Mouse (Mus musculus): ENCODE data around the gene Ap2a1. TPM values are rescaled to one million over a fixed set of nuclear protein-coding genes. Genes with fewer than 3 reads are reported as not detected.
A peak's percentile ranks its signal among the peaks of the same experiment; 100 is the strongest.

Ap2a1 gene
- polyA plus RNA-seq, 1 experiment from 2014 or later = 63.7 TPM

DNA sequence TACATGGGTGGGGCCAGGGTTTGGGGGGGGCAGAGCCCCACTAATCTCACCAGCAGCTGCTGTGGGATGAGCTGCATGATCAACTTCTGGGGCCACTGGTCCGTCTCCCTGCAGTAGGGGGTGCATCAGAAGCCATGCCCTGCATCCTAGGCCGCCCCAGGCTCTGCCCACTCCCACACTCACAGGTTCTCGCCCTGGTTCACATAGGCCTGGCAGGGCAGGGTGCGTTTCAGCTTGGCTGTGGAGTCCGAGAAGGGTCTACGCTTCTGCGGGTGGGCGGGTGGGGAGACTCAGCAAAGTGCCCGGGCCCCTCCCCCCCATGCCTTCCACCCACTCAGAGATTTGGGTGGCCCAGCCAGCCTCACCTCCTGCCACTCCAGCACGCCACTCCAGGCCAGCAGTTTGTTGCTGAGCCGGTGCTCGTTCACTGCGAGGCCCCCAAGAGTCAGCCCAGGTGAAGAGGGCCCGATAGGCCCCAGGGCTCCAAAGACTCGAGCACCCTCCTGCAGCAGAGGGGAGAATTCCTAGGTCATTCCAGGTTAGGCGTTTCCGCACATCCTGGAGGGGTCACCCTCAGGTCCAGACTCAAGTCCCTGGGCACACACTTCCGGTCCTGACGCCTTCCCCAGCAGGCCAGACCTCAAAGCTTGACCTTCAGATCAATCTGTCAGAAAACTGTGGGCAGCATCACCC lies 62.1 kb downstream of the Ap2a1 start:
- peak overlapping the region; percentile 100 for H3K9ac ChIP-seq (ENCODE audit: low read length)
- peaks cover 35% of the 10 kb centered on the region for H3K36me3 ChIP-seq (ENCODE audit: control insufficient read depth, insufficient read depth, low read length)
- H3K27me3 ChIP-seq (ENCODE audit: control insufficient read depth, insufficient read depth, low read depth, low read length) = no peaks in the 10 kb centered on the region
- peak overlapping the region; percentile 70 for H3K27ac ChIP-seq (ENCODE audit: low read length)
- peak overlapping the region; percentile 96 for H3K4me3 ChIP-seq (ENCODE audit: low read length)
- H3K9me3 ChIP-seq (ENCODE audit: control insufficient read depth, low read length) = no peaks in the 10 kb centered on the region
- H3K4me2 ChIP-seq (ENCODE audit: low read depth, low read length) = peak overlapping the region; percentile 65
- 33% methylated on average over 19 of the region's 19 CpGs for WGBS
- peaks cover 47% of the 10 kb centered on the region for H3K4me1 ChIP-seq (replicated peaks; ENCODE audit: control insufficient read depth, insufficient read depth, low read length)
- no peak for ATAC-seq (ENCODE audit: low read depth)

DNA sequence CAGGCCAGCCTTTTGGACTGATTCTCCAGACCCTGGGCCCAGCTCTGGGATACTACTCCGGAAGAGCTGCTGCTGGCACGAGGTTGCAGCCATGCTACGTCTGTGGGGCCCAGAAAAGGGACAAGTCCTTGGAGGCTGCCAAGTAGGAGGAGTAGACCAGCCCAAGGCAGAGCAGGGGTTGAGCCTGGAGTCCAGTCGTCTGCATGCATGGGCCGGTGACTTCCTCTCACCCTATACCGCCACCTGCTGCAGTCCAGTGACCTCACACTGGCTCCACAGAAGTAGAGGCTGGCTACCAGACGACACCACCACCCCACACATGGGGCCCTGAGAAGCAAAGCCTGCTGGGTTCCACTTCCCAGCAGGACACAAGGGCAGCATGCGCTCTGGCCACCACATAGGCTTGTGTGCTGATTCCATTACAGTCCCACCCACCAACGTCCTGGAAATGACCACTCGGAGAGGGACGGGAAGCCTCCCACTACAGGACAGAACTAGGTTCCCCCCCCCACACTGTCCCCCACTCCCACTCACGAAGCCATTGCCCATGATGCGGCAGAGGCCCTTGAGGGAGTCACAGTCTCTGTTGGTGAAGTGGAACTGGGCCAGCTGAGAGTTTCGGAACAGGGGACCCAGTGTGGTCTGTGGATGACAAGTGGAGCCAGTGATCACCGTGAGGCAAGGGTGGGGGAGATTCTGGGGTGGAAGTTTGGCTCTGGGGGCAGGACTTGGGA lies 62.9 kb downstream of the Ap2a1 start:
- H3K4me2 ChIP-seq (ENCODE audit: low read depth, low read length) = peak overlapping the region; percentile 65
- H3K27me3 ChIP-seq (ENCODE audit: control insufficient read depth, insufficient read depth, low read depth, low read length) = no peaks in the 10 kb centered on the region
- peak overlapping the region; percentile 100 for H3K9ac ChIP-seq (ENCODE audit: low read length)
- peak; percentile 17 for ATAC-seq (ENCODE audit: low read depth)
- no peaks in the 10 kb centered on the region for H3K9me3 ChIP-seq (ENCODE audit: control insufficient read depth, low read length)
- peak overlapping the region; percentile 12 for H3K4me3 ChIP-seq (ENCODE audit: low read length)
- WGBS = 36% methylated on average over 15 of the region's 15 CpGs
- peaks cover 35% of the 10 kb centered on the region for H3K36me3 ChIP-seq (ENCODE audit: control insufficient read depth, insufficient read depth, low read length)
- peak overlapping the region; percentile 70 for H3K27ac ChIP-seq (ENCODE audit: low read length)
- peaks cover 47% of the 10 kb centered on the region for H3K4me1 ChIP-seq (replicated peaks; ENCODE audit: control insufficient read depth, insufficient read depth, low read length)

DNA sequence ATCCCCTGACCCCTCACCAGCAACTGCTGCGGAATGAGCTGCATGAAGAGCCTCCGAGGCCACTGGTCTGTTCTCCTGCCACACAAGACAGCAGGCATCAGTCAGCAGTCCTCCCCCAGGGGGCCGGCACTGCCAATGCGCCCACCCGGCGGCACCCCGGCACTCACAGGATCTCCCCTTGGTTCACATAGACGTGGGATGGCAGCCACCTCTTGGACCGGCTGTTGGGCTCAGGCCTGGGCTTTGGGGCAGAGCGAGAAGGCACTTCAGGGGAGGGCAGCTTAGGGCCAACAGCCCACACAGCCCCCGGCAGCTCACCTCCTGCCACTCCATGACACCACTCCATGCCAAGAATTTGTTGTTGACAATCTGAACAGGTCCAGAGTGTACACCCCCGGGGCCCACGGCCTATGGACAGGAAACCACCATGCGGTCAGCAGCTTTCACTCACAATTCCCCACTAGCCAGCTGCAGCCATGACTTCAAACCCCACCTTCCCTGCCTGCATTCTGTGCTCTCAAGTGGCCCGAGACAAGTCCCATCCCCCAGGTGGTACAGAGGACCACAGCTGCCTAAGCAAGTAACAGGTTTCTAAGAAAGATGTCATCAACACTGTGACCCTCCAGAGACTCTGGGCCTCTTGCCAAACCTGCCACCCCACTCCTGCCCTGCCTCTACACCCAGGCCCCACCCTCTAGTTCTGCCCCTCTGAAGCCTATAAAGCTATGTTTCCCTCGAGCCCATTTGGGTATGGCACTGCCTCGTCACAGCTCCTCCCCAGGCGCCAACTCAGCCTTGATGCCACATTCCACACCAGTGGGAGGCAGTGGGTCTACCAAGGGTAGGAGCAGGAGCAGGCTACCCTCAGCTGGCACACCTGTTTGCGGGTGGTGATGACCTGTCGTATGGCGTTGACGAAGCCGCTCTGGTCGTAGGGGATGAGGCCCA lies 64.4 kb downstream of the Ap2a1 start:
- no peaks in the 10 kb centered on the region for H3K27me3 ChIP-seq (ENCODE audit: control insufficient read depth, insufficient read depth, low read depth, low read length)
- no peaks in the 10 kb centered on the region for H3K9me3 ChIP-seq (ENCODE audit: control insufficient read depth, low read length)
- H3K4me1 ChIP-seq (replicated peaks; ENCODE audit: control insufficient read depth, insufficient read depth, low read length) = peaks cover 46% of the 10 kb centered on the region
- peaks cover 35% of the 10 kb centered on the region for H3K36me3 ChIP-seq (ENCODE audit: control insufficient read depth, insufficient read depth, low read length)
- WGBS = 69% methylated on average over 24 of the region's 24 CpGs
- no peak for ATAC-seq (ENCODE audit: low read depth)
- no peak overlapping the region for H3K4me2 ChIP-seq (ENCODE audit: low read depth, low read length)
- no peak overlapping the region for H3K9ac ChIP-seq (ENCODE audit: low read length)
- H3K27ac ChIP-seq (ENCODE audit: low read length) = peak overlapping the region; percentile 38
- no peak overlapping the region for H3K4me3 ChIP-seq (ENCODE audit: low read length)

- Histone ChIP-seq H3K36me3 (ENCODE audit: control insufficient read depth, insufficient read depth, low read length) (peaks cover 35% of the 10 kb centered on the region), H3K27ac (ENCODE audit: low read length) (no peak overlapping the region), H3K27me3 (ENCODE audit: control insufficient read depth, insufficient read depth, low read depth, low read length) (no peaks in the 10 kb centered on the region), H3K4me2 (ENCODE audit: low read depth, low read length) (no peak overlapping the region), H3K4me1 (replicated peaks; ENCODE audit: control insufficient read depth, insufficient read depth, low read length) (peaks cover 46% of the 10 kb centered on the region), H3K9ac (ENCODE audit: low read length) (no peak overlapping the region), H3K4me3 (ENCODE audit: low read length) (no peak overlapping the region), H3K9me3 (ENCODE audit: control insufficient read depth, low read length) (no peaks in the 10 kb centered on the region)
- WGBS = 77% methylated on average over 11 of the region's 11 CpGs
- no peak for ATAC-seq (ENCODE audit: low read depth)
Measured at GRCm38 (mm10) chr7:44863982-44864494, 65.3 kb downstream of the Ap2a1 start.

DNA sequence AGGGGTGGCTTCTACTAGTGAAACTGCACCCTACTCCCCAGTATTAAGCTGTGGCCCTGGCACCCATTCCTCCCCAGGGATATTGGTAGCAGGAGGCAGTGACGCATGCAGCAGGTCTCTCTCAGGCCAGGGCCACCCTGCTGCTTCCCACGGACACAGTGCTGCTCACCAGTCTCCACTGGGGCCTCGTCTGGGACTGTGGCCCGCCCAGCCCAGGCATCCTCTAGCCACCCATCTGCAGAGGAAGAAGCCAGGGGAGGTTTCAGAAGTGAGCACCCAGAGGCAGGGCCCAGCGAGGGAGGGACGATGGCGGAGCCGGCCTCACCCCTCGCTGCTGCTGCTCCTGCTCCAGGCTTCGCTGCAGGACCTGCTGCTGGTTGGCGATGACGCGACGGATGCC lies 66.1 kb downstream of the Ap2a1 start:
- H3K36me3 ChIP-seq (ENCODE audit: control insufficient read depth, insufficient read depth, low read length) = peaks cover 35% of the 10 kb centered on the region
- no peaks in the 10 kb centered on the region for H3K27me3 ChIP-seq (ENCODE audit: control insufficient read depth, insufficient read depth, low read depth, low read length)
- WGBS = 88% methylated on average over 14 of the region's 14 CpGs
- H3K9ac ChIP-seq (ENCODE audit: low read length) = no peak overlapping the region
- no peak overlapping the region for H3K4me3 ChIP-seq (ENCODE audit: low read length)
- H3K4me2 ChIP-seq (ENCODE audit: low read depth, low read length) = no peak overlapping the region
- ATAC-seq (ENCODE audit: low read depth) = no peak
- no peak overlapping the region for H3K27ac ChIP-seq (ENCODE audit: low read length)
- no peaks in the 10 kb centered on the region for H3K9me3 ChIP-seq (ENCODE audit: control insufficient read depth, low read length)
- H3K4me1 ChIP-seq (replicated peaks; ENCODE audit: control insufficient read depth, insufficient read depth, low read length) = peaks cover 46% of the 10 kb centered on the region

- Histone ChIP-seq H3K4me1 (replicated peaks; ENCODE audit: control insufficient read depth, insufficient read depth, low read length) (peaks cover 44% of the 10 kb centered on the region), H3K27ac (ENCODE audit: low read length) (no peak overlapping the region), H3K27me3 (ENCODE audit: control insufficient read depth, insufficient read depth, low read depth, low read length) (no peaks in the 10 kb centered on the region), H3K36me3 (ENCODE audit: control insufficient read depth, insufficient read depth, low read length) (peaks cover 35% of the 10 kb centered on the region), H3K9me3 (ENCODE audit: control insufficient read depth, low read length) (no peaks in the 10 kb centered on the region), H3K4me3 (ENCODE audit: low read length) (no peak overlapping the region), H3K9ac (ENCODE audit: low read length) (no peak overlapping the region), H3K4me2 (ENCODE audit: low read depth, low read length) (no peak overlapping the region)
- WGBS = 47% methylated on average over 8 of the region's 8 CpGs
- no peak for ATAC-seq (ENCODE audit: low read depth)
Measured at GRCm38 (mm10) chr7:44862434-44862833, 66.9 kb downstream of the Ap2a1 start.

- Histone ChIP-seq H3K27me3 (ENCODE audit: control insufficient read depth, insufficient read depth, low read depth, low read length) (no peaks in the 10 kb centered on the region), H3K9ac (ENCODE audit: low read length) (no peak overlapping the region)
Measured at GRCm38 (mm10) chr7:44861429-44861816, 67.9 kb downstream of the Ap2a1 start.

GRCm38 (mm10) chr7:44860576-44861428 lies 68.5 kb downstream of the Ap2a1 start:
- Histone ChIP-seq H3K9ac (ENCODE audit: low read length) (peak overlapping the region; percentile 10; the same call in 1 of the 2 replicates), H3K36me3 (ENCODE audit: control insufficient read depth, insufficient read depth, low read length) (peaks cover 35% of the 10 kb centered on the region), H3K4me2 (ENCODE audit: low read depth, low read length) (no peak overlapping the region), H3K4me3 (ENCODE audit: low read length) (no peak overlapping the region), H3K27ac (ENCODE audit: low read length) (peak overlapping the region; percentile 47), H3K4me1 (replicated peaks; ENCODE audit: control insufficient read depth, insufficient read depth, low read length) (peaks cover 34% of the 10 kb centered on the region), H3K9me3 (ENCODE audit: control insufficient read depth, low read length) (no peaks in the 10 kb centered on the region), H3K27me3 (ENCODE audit: control insufficient read depth, insufficient read depth, low read depth, low read length) (no peaks in the 10 kb centered on the region)
- WGBS = 42% methylated on average over 22 of the region's 22 CpGs
- ATAC-seq (ENCODE audit: low read depth) = peak; percentile 47

More at GRCm38 (mm10) chr7:44861429-44861816, 67.9 kb downstream of the Ap2a1 start:
- 70% methylated on average over 14 of the region's 14 CpGs for WGBS
- no peak overlapping the region for H3K4me3 ChIP-seq (ENCODE audit: low read length)
- peaks cover 38% of the 10 kb centered on the region for H3K4me1 ChIP-seq (replicated peaks; ENCODE audit: control insufficient read depth, insufficient read depth, low read length)
- no peak overlapping the region for H3K4me2 ChIP-seq (ENCODE audit: low read depth, low read length)
- no peak for ATAC-seq (ENCODE audit: low read depth)
- no peaks in the 10 kb centered on the region for H3K9me3 ChIP-seq (ENCODE audit: control insufficient read depth, low read length)
- no peak overlapping the region for H3K27ac ChIP-seq (ENCODE audit: low read length)
- peaks cover 35% of the 10 kb centered on the region for H3K36me3 ChIP-seq (ENCODE audit: control insufficient read depth, insufficient read depth, low read length)
